Mouse (Mus musculus) lung, embryonic 14.5 days (tissue): ENCODE measurements around the gene Smyd3. TPM values are rescaled to one million over a fixed set of nuclear protein-coding genes. Genes with fewer than 3 reads are reported as not detected.
A peak's percentile ranks its signal among the peaks of the same experiment; 100 is the strongest.

Experiments used
- ATAC-seq: fragments of 200-750 bp; cut with Nextera tagmentation; 2 replicates; pipeline ENCODE4 v1.8.0; 2017; ENCODE audit warnings: mild to moderate bottlenecking, moderate TSS enrichment, moderate library complexity; ENCODE audit not compliant: insufficient read depth
- DNase-seq: peaks from one replicate; pipeline ENCODE4 v3.0.0-alpha.2; 2015
- H3K27ac ChIP-seq: fragments of 300-500 bp; sonication (generic); 2 replicates; pipeline ENCODE4 v1.5.1; 2014; ENCODE audit warnings: low read depth, mild to moderate bottlenecking, moderate library complexity
- H3K27me3 ChIP-seq: fragments of 300-500 bp; sonication (generic); 2 replicates; pipeline ENCODE4 v1.6.1; 2014; ENCODE audit warnings: low read length, control low read depth; ENCODE audit not compliant: insufficient read depth
- H3K36me3 ChIP-seq: fragments of 300-500 bp; sonication (generic); 2 replicates; pipeline ENCODE4 v1.6.1; 2014; ENCODE audit warnings: control low read depth; ENCODE audit not compliant: insufficient read depth
- H3K4me1 ChIP-seq: fragments of 300-500 bp; sonication (generic); 2 replicates; pipeline ENCODE4 v1.6.1; 2014; ENCODE audit warnings: antibody characterized with exemption, control low read depth; ENCODE audit not compliant: insufficient read depth
- H3K4me2 ChIP-seq: fragments of 300-500 bp; sonication (generic); 2 replicates; pipeline ENCODE4 v1.6.1; 2014; ENCODE audit warnings: mild to moderate bottlenecking
- H3K4me3 ChIP-seq: fragments of 300-500 bp; sonication (generic); 2 replicates; pipeline ENCODE4 v1.5.1; 2014; ENCODE audit warnings: low read depth, low read length
- H3K9ac ChIP-seq: fragments of 300-500 bp; sonication (generic); 2 replicates; pipeline ENCODE4 v1.6.1; 2014
- H3K9me3 ChIP-seq: fragments of 300-500 bp; sonication (generic); 2 replicates; pipeline ENCODE4 v1.6.1; 2016; ENCODE audit warnings: low read depth, low read length, control low read depth
- CTCF ChIP-seq: IDR thresholded peaks from 2 replicates; pipeline ENCODE4 v1.5.1; 2016; ENCODE audit warnings: antibody characterized with exemption, low read depth
- WGBS: fragments of 180-500 bp; shearing (Covaris S2); extraction: QIAGEN DNeasy Blood & Tissue Kit; methylation state at CpG from one replicate; pipeline ENCODE4 v1.1.7; 2014; 5-methylcytosine and 5-hydroxymethylcytosine counted together
- polyA plus RNA-seq: library from polyadenylated mRNA; unstranded; fragments of >200 nt; fragmentation: Nextera tagmentation; extraction: Ambion mirVana; gene quantifications from 2 replicates; pipeline ENCODE4 v1.2.1, GENCODE M21; 2014

Gene Smyd3
- polyA plus RNA-seq, 1 experiment from 2014 or later = 20.6 TPM

DNA sequence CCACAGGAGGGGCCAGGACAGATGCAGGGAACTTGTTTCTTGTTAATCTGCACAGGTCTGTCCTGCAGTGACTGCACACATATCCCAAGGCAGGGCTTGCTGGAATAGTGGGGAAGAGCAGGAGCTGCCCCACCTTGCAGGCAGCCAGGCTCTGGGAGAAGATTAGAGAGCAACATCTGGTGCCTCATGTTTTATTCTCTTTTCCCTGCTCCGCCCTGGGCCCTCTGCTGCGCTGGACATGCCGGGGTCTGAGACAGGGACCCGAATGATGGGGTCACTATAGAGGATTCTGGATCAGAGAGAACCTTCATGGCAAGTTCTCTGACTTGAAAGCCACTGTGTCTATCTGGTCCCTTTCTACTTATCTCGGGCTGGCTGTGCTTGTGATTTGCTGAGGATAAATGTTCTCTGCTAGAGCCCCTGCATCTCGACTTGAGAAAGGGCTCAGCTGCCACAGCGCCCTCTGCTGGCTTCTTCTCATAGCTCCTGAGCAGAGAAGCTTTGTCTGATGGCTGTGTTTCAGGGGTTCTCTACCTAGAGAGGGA is 557.8 kb downstream of the Smyd3 start:
- ATAC-seq = peak; percentile 58
- H3K27ac ChIP-seq = no peak overlapping the region
- no peak overlapping the region for H3K4me2 ChIP-seq
- whole genome bisulfite sequencing = 45% methylated on average over 7 of the region's 7 CpGs
- H3K9me3 ChIP-seq = no peaks in the 10 kb centered on the region
- no peak overlapping the region for H3K4me3 ChIP-seq
- DNase-seq = peak; percentile 94
- peak; percentile 87 for TF ChIP-seq CTCF
- H3K4me1 ChIP-seq = no peaks in the 10 kb centered on the region
- H3K36me3 ChIP-seq = no peaks in the 10 kb centered on the region
- H3K9ac ChIP-seq = no peak overlapping the region
- no peaks in the 10 kb centered on the region for H3K27me3 ChIP-seq

DNA sequence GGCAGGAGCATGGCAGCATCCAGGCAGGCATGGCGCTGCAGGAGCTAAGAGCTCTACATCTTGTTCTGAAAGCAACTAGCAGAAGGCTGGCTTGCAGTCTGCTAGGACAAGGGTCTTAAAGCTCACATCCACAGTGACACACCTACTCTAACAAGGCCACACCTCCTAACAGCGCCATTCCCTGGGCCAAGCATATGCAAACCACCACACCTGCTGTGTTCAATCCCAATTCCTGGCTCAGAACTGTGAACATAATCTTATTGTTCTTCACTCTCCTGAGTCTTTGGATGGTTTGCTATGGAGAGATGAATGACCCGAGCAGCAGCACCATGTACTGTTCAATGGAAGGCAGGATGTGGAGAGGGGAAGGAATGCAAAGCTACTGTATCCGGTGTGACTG is 559.2 kb downstream of the Smyd3 start:
- H3K27ac ChIP-seq = no peak overlapping the region
- no peak for DNase-seq
- H3K4me1 ChIP-seq = no peaks in the 10 kb centered on the region
- no peak for TF ChIP-seq CTCF
- no peak overlapping the region for H3K4me2 ChIP-seq
- 85% methylated on average over 4 of the region's 4 CpGs for WGBS
- H3K9me3 ChIP-seq = no peaks in the 10 kb centered on the region
- H3K36me3 ChIP-seq = no peaks in the 10 kb centered on the region
- no peak overlapping the region for H3K9ac ChIP-seq
- ATAC-seq = no peak
- H3K27me3 ChIP-seq = no peaks in the 10 kb centered on the region
- H3K4me3 ChIP-seq = no peak overlapping the region

DNA sequence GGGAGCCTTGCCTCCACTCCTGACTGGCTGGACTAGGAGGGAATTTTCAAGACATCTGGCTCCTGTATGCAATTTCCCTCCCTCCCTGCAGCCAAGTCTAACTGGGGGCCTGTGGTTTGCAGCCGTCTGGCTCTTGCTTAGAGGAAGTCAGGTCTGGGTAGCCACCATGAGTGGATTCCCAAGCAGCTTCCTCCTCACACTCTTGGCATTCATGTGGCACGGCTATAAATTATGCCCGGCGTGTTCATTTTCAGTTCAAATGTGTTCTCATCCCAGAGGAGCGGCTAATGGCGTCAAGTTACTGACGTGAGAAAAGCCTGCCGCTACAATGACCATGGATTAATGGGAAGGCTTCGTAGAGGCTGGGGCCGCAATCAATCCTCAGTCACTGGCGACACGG is 564.9 kb downstream of the Smyd3 start:
- Histone ChIP-seq H3K36me3 (no peaks in the 10 kb centered on the region), H3K4me3 (no peak overlapping the region), H3K9me3 (no peaks in the 10 kb centered on the region; the same call in 1 of the 2 replicates), H3K27me3 (no peaks in the 10 kb centered on the region), H3K27ac (no peak overlapping the region), H3K9ac (no peak overlapping the region), H3K4me1 (no peaks in the 10 kb centered on the region), H3K4me2 (no peak overlapping the region)
- ATAC-seq (no peak), DNase-seq (no peak)
- 64% methylated on average over 12 of the region's 12 CpGs for WGBS
- no peak for TF ChIP-seq CTCF

DNA sequence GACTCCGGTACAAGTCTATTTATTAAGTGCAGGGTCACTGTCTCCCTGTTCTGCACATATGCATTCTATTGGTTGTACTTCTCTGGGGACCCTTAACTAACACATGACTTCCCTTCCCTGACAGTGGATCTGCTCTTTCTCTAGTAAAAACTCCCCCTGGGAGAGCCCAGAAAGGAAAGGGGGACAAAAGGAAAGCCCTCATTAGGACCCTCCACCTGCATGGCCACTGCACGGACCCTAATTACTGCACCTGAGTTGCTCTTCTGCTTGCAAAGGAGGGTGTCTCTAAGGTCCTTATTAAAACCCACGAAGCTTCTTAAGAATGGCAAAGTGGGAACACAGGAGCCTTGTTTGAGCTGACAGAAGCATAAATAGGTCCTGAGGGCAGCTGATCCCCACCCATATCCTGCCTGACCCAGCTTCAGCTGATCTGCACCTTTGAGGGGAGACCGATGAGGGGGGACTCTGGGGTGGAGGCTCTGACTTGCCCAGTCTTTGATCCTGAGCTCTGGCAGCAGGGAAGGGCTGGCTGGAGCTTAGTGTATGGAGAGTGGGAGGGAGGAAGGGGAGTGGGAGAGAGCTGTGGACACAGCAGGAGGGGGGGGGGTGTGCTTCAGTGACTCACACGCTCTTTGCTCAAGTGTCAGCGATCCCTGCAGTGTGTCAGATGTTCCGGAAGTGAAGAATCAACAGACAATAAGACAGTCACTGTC is 575.4 kb downstream of the Smyd3 start:
- no peaks in the 10 kb centered on the region for H3K36me3 ChIP-seq
- H3K4me1 ChIP-seq = no peaks in the 10 kb centered on the region
- 31% methylated on average over 7 of the region's 7 CpGs for WGBS
- no peak overlapping the region for H3K4me3 ChIP-seq
- no peak for TF ChIP-seq CTCF
- no peak overlapping the region for H3K4me2 ChIP-seq
- peak; percentile 73; the same call in 1 of the 2 replicates for ATAC-seq
- H3K27ac ChIP-seq = no peak overlapping the region
- H3K9me3 ChIP-seq = no peaks in the 10 kb centered on the region
- no peak overlapping the region for H3K9ac ChIP-seq
- H3K27me3 ChIP-seq = no peaks in the 10 kb centered on the region
- DNase-seq = no peak

DNA sequence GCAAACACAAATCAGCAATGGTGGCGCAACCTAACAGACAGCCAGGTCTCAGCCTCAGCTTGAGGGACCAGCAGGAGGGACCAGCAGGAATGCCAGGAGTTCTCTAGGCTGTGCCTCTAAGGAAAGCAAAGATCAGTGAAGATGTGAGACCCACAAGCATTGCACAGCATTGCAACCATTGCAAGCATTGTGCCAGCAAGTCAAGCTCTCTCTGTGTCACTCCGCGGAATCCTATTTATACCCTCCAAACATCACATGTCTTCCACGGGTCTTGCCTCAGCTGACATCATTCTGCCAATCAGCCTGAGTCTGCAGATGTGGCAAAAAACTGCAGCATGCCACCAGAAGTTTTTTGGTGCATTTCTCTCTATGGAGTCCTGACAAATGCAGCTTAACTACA is 577.5 kb downstream of the Smyd3 start:
- Histone ChIP-seq H3K27me3 (no peaks in the 10 kb centered on the region), H3K9ac (no peak overlapping the region), H3K4me2 (no peak overlapping the region), H3K9me3 (no peaks in the 10 kb centered on the region), H3K4me1 (no peaks in the 10 kb centered on the region), H3K4me3 (no peak overlapping the region), H3K36me3 (no peaks in the 10 kb centered on the region), H3K27ac (no peak overlapping the region)
- DNase-seq (no peak), ATAC-seq (no peak)
- TF ChIP-seq CTCF = no peak
- WGBS = 79% methylated on average over 4 of the region's 4 CpGs

DNA sequence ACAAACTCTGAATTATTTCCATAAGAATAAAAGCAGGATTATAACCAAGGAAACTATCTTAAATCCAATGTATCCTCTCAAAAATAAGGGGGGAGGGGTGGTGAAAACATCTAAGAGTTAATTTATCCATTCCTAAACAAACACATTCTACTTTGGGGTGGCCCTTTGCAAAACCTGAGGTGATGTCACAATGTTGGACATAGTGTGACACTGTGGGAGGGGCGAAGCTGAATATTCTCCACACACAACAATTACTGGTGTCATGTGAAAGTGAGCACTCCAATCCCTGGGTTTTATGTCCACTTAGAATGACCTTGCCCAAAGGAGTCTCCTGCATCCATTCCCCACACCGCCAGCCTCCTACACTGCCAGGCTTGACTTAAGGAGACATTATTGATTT is 580.9 kb downstream of the Smyd3 start:
- peak; percentile 50 for DNase-seq
- Histone ChIP-seq H3K9ac (no peak overlapping the region), H3K36me3 (no peaks in the 10 kb centered on the region), H3K4me1 (no peaks in the 10 kb centered on the region), H3K4me2 (no peak overlapping the region), H3K9me3 (no peaks in the 10 kb centered on the region), H3K4me3 (no peak overlapping the region), H3K27ac (no peak overlapping the region), H3K27me3 (no peaks in the 10 kb centered on the region)
- 73% methylated on average over 2 of the region's 2 CpGs for WGBS
- peak; percentile 59 for ATAC-seq
- no peak for TF ChIP-seq CTCF

DNA sequence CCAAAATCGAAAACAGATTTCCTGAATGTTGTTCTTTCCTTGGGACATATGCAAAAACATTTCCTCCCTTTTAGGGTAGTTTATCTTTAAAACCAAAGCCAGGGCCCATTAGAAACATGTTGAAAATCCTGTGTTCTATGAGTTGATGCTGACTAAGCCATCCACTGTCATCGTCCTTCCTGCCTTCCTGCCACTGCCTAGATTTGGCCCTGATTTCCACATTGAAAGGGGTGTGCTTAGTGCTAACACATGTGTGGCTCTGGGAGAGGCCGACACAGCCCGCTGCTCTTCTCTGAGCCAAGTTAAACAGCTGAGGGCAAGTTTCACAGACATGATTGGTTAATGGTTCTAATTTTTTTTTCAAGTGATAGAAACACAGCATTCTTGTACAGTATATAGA is 581.4 kb downstream of the Smyd3 start:
- Histone ChIP-seq H3K27me3 (no peaks in the 10 kb centered on the region), H3K9me3 (no peaks in the 10 kb centered on the region), H3K4me3 (no peak overlapping the region), H3K27ac (no peak overlapping the region), H3K9ac (no peak overlapping the region), H3K4me2 (no peak overlapping the region), H3K36me3 (no peaks in the 10 kb centered on the region), H3K4me1 (no peaks in the 10 kb centered on the region)
- no peak for TF ChIP-seq CTCF
- DNase-seq (peak; percentile 72), ATAC-seq (peak; percentile 81)
- 31% methylated on average over 4 of the region's 4 CpGs for WGBS
